Mouse (Mus musculus) CH12.LX (cell line): ENCODE data around the gene Cfap45. TPM values are rescaled to one million over a fixed set of nuclear protein-coding genes. Genes with fewer than 3 reads are reported as not detected.

Source experiments
- DNase-seq: peaks from one replicate; pipeline ENCODE4 v3.0.0-alpha.2; 2013; ENCODE audit errors: extremely low read depth
- H3K27ac ChIP-seq: 2 replicates; pipeline ENCODE4 v1.5.1; 2012; ENCODE audit warnings: low read depth, mild to moderate bottlenecking, control low read depth, moderate library complexity; ENCODE audit not compliant: insufficient read depth
- H3K27me3 ChIP-seq: replicated peaks from 2 replicates; pipeline ENCODE3; 2012; ENCODE audit warnings: inconsistent platforms
- H3K36me3 ChIP-seq, 2 experiments: replicated peaks in 1 of 2; 2 replicates each; pipeline versions ENCODE3 to v1.6.1; 2012; ENCODE audit warnings: inconsistent platforms in 1 of 2, low read length in 1 of 2, mild to moderate bottlenecking in 1 of 2, mixed read lengths in 1 of 2, moderate library complexity in 1 of 2; ENCODE audit not compliant: control insufficient read depth in 1 of 2, insufficient read depth in 1 of 2
- H3K4me1 ChIP-seq, 2 experiments: 2 replicates each; pipeline ENCODE4 v1.6.1; 2012; ENCODE audit warnings: inconsistent platforms in 1 of 2, moderate library complexity in 1 of 2; ENCODE audit not compliant: insufficient read depth in 2 of 2, control insufficient read depth in 1 of 2
- H3K4me2 ChIP-seq: 2 replicates; pipeline ENCODE4 v1.6.1; 2012; ENCODE audit warnings: low read depth, mild to moderate bottlenecking, control low read depth; ENCODE audit not compliant: poor library complexity, insufficient read depth, severe bottlenecking
- H3K4me3 ChIP-seq, 3 experiments: fragments of 150-350 bp in 1 of 3; sonication (generic) in 1 of 3; replicated peaks in 1 of 3; 2 replicates each; pipeline versions ENCODE3 to v1.5.1; 2011 to 2012; ENCODE audit warnings: low read depth in 2 of 3, low read length in 2 of 3, mild to moderate bottlenecking in 2 of 3, moderate library complexity in 2 of 3, control low read depth in 1 of 3, improper control_type of control experiment in 1 of 3, inconsistent platforms in 1 of 3, mixed read lengths in 1 of 3; ENCODE audit not compliant: poor library complexity in 1 of 3
- H3K79me2 ChIP-seq: replicated peaks from 2 replicates; pipeline ENCODE4 v1.6.1; 2012; ENCODE audit warnings: mild to moderate bottlenecking, moderate library complexity; ENCODE audit not compliant: control insufficient read depth, poor library complexity, insufficient read depth, severe bottlenecking; ENCODE audit errors: extremely low read depth
- H3K9ac ChIP-seq: 2 replicates; pipeline ENCODE4 v1.6.1; 2012; ENCODE audit warnings: low read depth, mild to moderate bottlenecking, control low read depth, moderate library complexity; ENCODE audit not compliant: insufficient read depth
- H3K9me3 ChIP-seq: replicated peaks from 2 replicates; pipeline ENCODE3; 2012; ENCODE audit warnings: low read length, inconsistent platforms, mixed read lengths
- CHD1 ChIP-seq: IDR thresholded peaks from 2 replicates; pipeline ENCODE4 v1.6.1; 2012; ENCODE audit warnings: low read depth, low read length, improper control_type of control experiment, inconsistent platforms
- CHD2 ChIP-seq: IDR thresholded peaks from 2 replicates; pipeline ENCODE4 v1.6.1; 2011; ENCODE audit warnings: low read length, improper control_type of control experiment
- E2F4 ChIP-seq: IDR thresholded peaks from 2 replicates; pipeline ENCODE4 v1.6.1; 2011; ENCODE audit warnings: low read depth, low read length, improper control_type of control experiment; ENCODE audit not compliant: insufficient replicate concordance
- ELF1 ChIP-seq: IDR thresholded peaks from 2 replicates; pipeline ENCODE4 v1.6.1; 2014; ENCODE audit warnings: low read depth, mild to moderate bottlenecking, inconsistent platforms, low read length, improper control_type of control experiment
- EP300 ChIP-seq: IDR thresholded peaks from 2 replicates; pipeline ENCODE4 v1.6.1; 2011; ENCODE audit warnings: low read length, improper control_type of control experiment
- ETS1 ChIP-seq: conservative IDR thresholded peaks from 2 replicates; pipeline ENCODE4 v1.6.1; 2012; ENCODE audit warnings: low read depth, mild to moderate bottlenecking, inconsistent platforms, low read length, improper control_type of control experiment, moderate library complexity
- HCFC1 ChIP-seq: IDR thresholded peaks from 2 replicates; pipeline ENCODE4 v1.6.1; 2012; ENCODE audit warnings: low read depth, mild to moderate bottlenecking, inconsistent platforms, low read length, improper control_type of control experiment
- IRF4 ChIP-seq: IDR thresholded peaks from 2 replicates; pipeline ENCODE4 v1.6.1; 2014; ENCODE audit warnings: low read depth, mild to moderate bottlenecking, inconsistent platforms, low read length, improper control_type of control experiment
- JUN ChIP-seq: IDR thresholded peaks from 2 replicates; pipeline ENCODE4 v1.6.1; 2011; ENCODE audit warnings: low read depth, mild to moderate bottlenecking, low read length, improper control_type of control experiment, moderate library complexity; ENCODE audit not compliant: insufficient read depth
- JUND ChIP-seq: conservative IDR thresholded peaks from 2 replicates; pipeline ENCODE4 v1.6.1; 2011; ENCODE audit warnings: low read depth, low read length, improper control_type of control experiment
- KAT2A ChIP-seq: IDR thresholded peaks from 2 replicates; pipeline ENCODE4 v1.6.1; 2012; ENCODE audit warnings: low read length, improper control_type of control experiment, inconsistent platforms; ENCODE audit not compliant: insufficient replicate concordance
- MAX ChIP-seq: IDR thresholded peaks from 2 replicates; pipeline ENCODE4 v1.6.1; 2011; ENCODE audit warnings: low read length, improper control_type of control experiment
- MEF2A ChIP-seq: IDR thresholded peaks from 2 replicates; pipeline ENCODE4 v1.6.1; 2014; ENCODE audit warnings: low read depth, mild to moderate bottlenecking, inconsistent platforms, low read length, improper control_type of control experiment, borderline replicate concordance
- MXI1 ChIP-seq: IDR thresholded peaks from 2 replicates; pipeline ENCODE4 v1.6.1; 2011; ENCODE audit warnings: mild to moderate bottlenecking, low read depth, low read length, improper control_type of control experiment
- MYC ChIP-seq: IDR thresholded peaks from 2 replicates; pipeline ENCODE4 v1.6.1; 2011; ENCODE audit warnings: low read depth, mild to moderate bottlenecking, improper control_type of control experiment, low read length
- NRF1 ChIP-seq: IDR thresholded peaks from 2 replicates; pipeline ENCODE4 v1.6.1; 2014; ENCODE audit warnings: low read depth, mild to moderate bottlenecking, inconsistent platforms, low read length, improper control_type of control experiment, moderate library complexity
- POLR2AphosphoS2 ChIP-seq: IDR thresholded peaks from 2 replicates; pipeline ENCODE4 v1.6.1; 2011; ENCODE audit warnings: low read depth, low read length, improper control_type of control experiment
- RCOR1 ChIP-seq: conservative IDR thresholded peaks from 2 replicates; pipeline ENCODE4 v1.6.1; 2012; ENCODE audit warnings: low read depth, mild to moderate bottlenecking, inconsistent platforms, low read length, improper control_type of control experiment
- SIN3A ChIP-seq: IDR thresholded peaks from 2 replicates; pipeline ENCODE4 v1.6.1; 2012; ENCODE audit warnings: low read length, improper control_type of control experiment, inconsistent platforms
- SMC3 ChIP-seq: IDR thresholded peaks from 2 replicates; pipeline ENCODE4 v1.6.1; 2011; ENCODE audit warnings: low read depth, low read length, improper control_type of control experiment
- TBP ChIP-seq: conservative IDR thresholded peaks from 2 replicates; pipeline ENCODE4 v1.6.1; 2011; ENCODE audit warnings: low read depth, low read length, improper control_type of control experiment
- TCF12 ChIP-seq: IDR thresholded peaks from 2 replicates; pipeline ENCODE4 v1.6.1; 2014; ENCODE audit warnings: low read depth, mild to moderate bottlenecking, inconsistent platforms, low read length, improper control_type of control experiment
- USF1 ChIP-seq: IDR thresholded peaks from 2 replicates; pipeline ENCODE4 v1.6.1; 2014; ENCODE audit warnings: low read depth, mild to moderate bottlenecking, inconsistent platforms, low read length, improper control_type of control experiment
- USF2 ChIP-seq: conservative IDR thresholded peaks from 2 replicates; pipeline ENCODE4 v1.6.1; 2011; ENCODE audit warnings: low read depth, low read length, improper control_type of control experiment
- ZC3H11A ChIP-seq: IDR thresholded peaks from 2 replicates; pipeline ENCODE4 v1.6.1; 2012; ENCODE audit warnings: low read depth, mild to moderate bottlenecking, inconsistent platforms, low read length, improper control_type of control experiment
- ZKSCAN1 ChIP-seq: IDR thresholded peaks from 2 replicates; pipeline ENCODE4 v1.6.1; 2012; ENCODE audit warnings: low read depth, inconsistent platforms, low read length, improper control_type of control experiment, borderline replicate concordance
- ZMIZ1 ChIP-seq: IDR thresholded peaks from 2 replicates; pipeline ENCODE4 v1.6.1; 2012; ENCODE audit warnings: low read depth, mild to moderate bottlenecking, inconsistent platforms, low read length, improper control_type of control experiment
- ZNF384 ChIP-seq: IDR thresholded peaks from 2 replicates; pipeline ENCODE4 v1.6.1; 2012; ENCODE audit warnings: low read depth, low read length, improper control_type of control experiment, inconsistent platforms
- dilution Hi-C: fragments of 300-500 bp; cut with MboI; formaldehyde crosslinking; loops from 2 replicates; pipeline ENCODE4 v1.14.3; 2020; ENCODE audit warnings: low sequenced_read_pairs; ENCODE audit not compliant: extremely low pct_unique_long_range_greater_than_20kb, extremely low pct_ligation_motif_present
- in situ Hi-C: fragments of 300-500 bp; cut with MboI; formaldehyde crosslinking; loops from 3 replicates; pipeline ENCODE4 v1.14.3; 2019; ENCODE audit warnings: low sequenced_read_pairs, low pct_ligation_motif_present, low pct_unique_long_range_greater_than_20kb, mixed read lengths
- polyA plus RNA-seq: library from polyadenylated mRNA; unstranded; fragments of >175 nt; gene quantifications from 2 replicates; pipeline ENCODE4 v1.2.1, GENCODE M21; 2012; ENCODE audit warnings: low read depth; ENCODE audit not compliant: insufficient read length
- total RNA-seq, 2 experiments: library from RNA; depleted of rRNA; stranded (reverse); fragments of 300-350 nt in 1 of 2; fragments of >200 nt in 1 of 2; gene quantifications; 2 replicates each; pipeline ENCODE4 v1.2.3; 2012 to 2014

The Cfap45 gene
- total and polyA plus RNA-seq, 3 experiments = not detected

DNA sequence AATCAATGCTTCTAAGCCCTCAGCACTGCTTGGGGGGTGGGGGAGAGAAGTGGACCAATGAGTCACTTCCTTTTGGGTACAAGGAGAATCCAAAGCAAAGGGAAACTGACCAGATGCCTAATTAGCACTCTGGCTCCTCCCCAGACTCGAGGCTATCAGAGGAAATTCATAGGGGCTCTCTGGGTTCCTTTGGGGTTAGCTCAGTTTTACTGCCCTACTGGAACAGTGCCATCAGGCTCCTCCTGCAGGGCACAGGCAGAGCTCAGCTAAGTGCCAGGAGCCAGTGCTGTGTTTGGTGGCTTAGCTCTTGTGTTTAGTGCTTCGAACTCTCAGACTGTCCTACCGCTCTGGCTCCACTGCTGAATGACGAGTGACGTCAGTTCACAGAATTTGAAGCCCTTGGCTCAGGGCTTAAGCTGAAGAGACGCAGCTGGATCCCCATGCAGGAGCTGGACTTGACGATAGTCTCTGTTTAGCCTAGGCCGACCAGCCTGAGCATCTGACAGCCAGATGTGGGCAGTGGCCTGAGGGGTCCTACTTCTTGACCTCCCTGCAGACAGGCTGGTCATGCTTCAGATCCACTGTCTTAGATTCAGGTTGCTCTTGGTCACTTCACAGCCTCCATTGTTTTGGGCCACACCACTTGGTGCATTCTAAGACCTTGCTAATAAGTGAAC is 10.1 kb downstream of the Cfap45 start:
- no peaks in the 10 kb centered on the region for H3K36me3 ChIP-seq
- no peak overlapping the region for H3K4me3 ChIP-seq
- H3K9me3 ChIP-seq = no peaks in the 10 kb centered on the region
- no peaks in the 10 kb centered on the region for H3K79me2 ChIP-seq
- H3K27ac ChIP-seq = no peak overlapping the region
- in situ Hi-C loops = no loop called here
- peaks cover 38% of the 10 kb centered on the region for H3K27me3 ChIP-seq
- DNase-seq = no peak
- TF ChIP-seq ELF1 (no peak), TCF12 (no peak), MEF2A (no peak), USF1 (no peak), NRF1 (no peak), MYC (no peak), POLR2AphosphoS2 (no peak), HCFC1 (no peak), KAT2A (no peak), MAX (no peak), SMC3 (no peak), RCOR1 (no peak), CHD2 (no peak), TBP (no peak), ZNF384 (no peak), SIN3A (no peak), USF2 (no peak), ZMIZ1 (no peak), EP300 (no peak), MXI1 (no peak)
- peak overlapping the region; percentile 9 for H3K4me2 ChIP-seq
- no peak overlapping the region for H3K9ac ChIP-seq
- dilution Hi-C loops = no loop called here
- peaks cover 4 to 23% of the 10 kb centered on the region in 2 experiments for H3K4me1 ChIP-seq

DNA sequence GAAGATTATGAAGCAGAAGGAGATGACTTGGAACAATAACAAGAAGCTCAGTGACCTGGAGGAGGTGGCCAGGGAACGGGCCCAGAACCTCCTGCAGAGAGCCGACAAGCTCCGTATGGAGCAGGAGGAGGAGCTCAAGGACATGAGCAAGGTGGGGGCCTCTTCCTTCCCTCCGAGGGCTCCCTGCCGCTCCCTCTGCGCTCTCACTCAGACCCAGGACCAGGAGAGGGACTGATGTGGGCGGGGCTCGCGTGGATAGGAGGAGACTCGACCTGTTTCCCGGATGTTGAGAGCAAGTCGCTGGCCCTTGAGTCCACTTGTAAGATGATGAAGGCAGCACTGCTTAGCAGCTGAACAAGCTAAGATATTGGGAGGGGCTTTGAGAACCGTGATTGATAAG is 11.9 kb downstream of the Cfap45 start:
- TF ChIP-seq HCFC1 (no peak), RCOR1 (no peak), MEF2A (no peak), ZC3H11A (no peak), ZNF384 (no peak), MAX (no peak), MYC (no peak), ETS1 (no peak), TCF12 (no peak), IRF4 (no peak), JUND (no peak), ZKSCAN1 (no peak), TBP (no peak), CHD1 (no peak), E2F4 (no peak), JUN (no peak)
- TF ChIP-seq, all 38 proteins: peak for 0

More for the DNA sequence above, 11.9 kb downstream of the Cfap45 start:
- H3K9ac ChIP-seq = no peak overlapping the region
- H3K9me3 ChIP-seq = no peaks in the 10 kb centered on the region
- H3K36me3 ChIP-seq = no peaks in the 10 kb centered on the region
- peaks cover 4 to 23% of the 10 kb centered on the region in 2 experiments for H3K4me1 ChIP-seq
- no peak overlapping the region for H3K27ac ChIP-seq
- no peak for DNase-seq
- dilution Hi-C loops (no loop called here), in situ Hi-C loops (no loop called here)
- H3K79me2 ChIP-seq = no peaks in the 10 kb centered on the region
- peaks cover 29% of the 10 kb centered on the region for H3K27me3 ChIP-seq
- no peak overlapping the region for H3K4me2 ChIP-seq
- H3K4me3 ChIP-seq = no peak overlapping the region
